Mouse (Mus musculus) urinary bladder, postnatal 4 days (tissue): ENCODE data around the gene Gm10337.

Experiments used
- DNase-seq, 2 experiments: peaks; one replicate each; pipeline ENCODE4 v3.0.0; 2021 to 2022; ENCODE audit warnings: low spot score in 2 of 2

Gm10337 gene

DNA sequence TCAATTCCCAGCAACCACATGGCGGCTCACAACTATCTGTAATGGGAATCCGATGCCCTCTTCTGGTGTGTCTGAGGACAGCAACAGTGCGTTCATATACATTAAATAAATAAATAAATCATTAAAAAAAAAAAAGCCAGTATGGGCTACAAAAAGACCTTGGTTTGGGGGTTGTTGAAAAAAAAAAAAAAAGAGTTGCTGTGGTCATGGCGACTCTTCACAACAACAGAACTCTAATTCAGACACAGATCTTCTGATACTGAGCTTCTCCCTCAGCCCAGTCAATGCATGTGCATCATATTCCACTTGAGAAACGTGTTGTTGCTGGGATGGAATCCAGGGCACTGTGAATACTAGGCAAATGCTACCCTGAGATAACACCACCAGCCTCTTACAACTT lies 49.1 kb downstream of the Gm10337 start:
- no peak for DNase-seq
